Mouse (Mus musculus) kidney, postnatal 25 days (tissue): ENCODE data around the gene Ms4a6b.
"Not testable (repeated sequence)": the region's sequence is repeated elsewhere in the genome, so short reads cannot be mapped to it uniquely, and the experiment has no call there.

Source experiments
- DNase-seq, 2 experiments: peaks; one replicate each; pipeline ENCODE4 v3.0.0; 2021; ENCODE audit warnings: mixed read lengths in 2 of 2

The Ms4a6b gene

DNA sequence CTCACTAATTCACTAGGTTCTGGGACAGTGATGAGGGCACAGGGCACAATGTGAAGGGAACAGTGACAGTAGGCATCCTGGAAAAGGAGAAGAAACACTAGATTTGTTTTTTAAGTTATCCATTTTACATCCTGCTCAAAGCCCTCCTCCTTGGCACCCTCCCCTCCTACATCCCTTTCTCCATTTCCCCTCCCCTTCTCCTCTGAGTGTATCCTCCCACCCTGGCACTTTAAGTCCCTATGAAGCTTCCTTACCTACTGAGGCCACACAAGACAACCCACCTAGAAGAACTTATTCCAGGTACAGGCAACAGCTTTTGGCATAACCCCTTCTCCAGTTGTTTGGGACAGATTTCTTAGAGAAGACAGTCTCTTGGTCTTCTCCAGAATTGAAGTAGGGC is at the start of gene Ms4a6b:
Gene Ms4a6b, plus strand, starts transcription at position 267 of the 400 bp plus-strand sequence.
- DNase-seq, result no peak

DNA sequence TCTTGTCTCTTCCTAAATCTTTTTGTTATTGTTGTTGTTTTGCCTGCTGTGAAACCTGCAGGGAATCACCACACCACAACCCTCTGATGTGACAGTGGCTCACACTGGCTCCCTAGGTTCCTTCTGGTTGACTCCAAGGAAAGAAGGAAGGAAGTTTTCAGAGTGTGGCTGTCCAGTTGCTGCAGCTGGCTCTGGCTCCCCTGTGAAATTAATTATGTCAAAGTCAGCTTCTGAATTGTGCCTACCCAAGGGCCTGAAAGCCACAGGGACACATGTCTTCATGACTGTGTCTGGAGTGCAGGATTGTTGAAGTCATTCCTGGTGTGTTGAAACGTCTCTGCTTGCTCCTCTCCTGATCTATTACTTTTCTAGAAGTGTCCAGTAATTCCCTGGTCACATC is 48.0 kb upstream of the Ms4a6b start:
- not testable (repeated sequence) for DNase-seq

DNA sequence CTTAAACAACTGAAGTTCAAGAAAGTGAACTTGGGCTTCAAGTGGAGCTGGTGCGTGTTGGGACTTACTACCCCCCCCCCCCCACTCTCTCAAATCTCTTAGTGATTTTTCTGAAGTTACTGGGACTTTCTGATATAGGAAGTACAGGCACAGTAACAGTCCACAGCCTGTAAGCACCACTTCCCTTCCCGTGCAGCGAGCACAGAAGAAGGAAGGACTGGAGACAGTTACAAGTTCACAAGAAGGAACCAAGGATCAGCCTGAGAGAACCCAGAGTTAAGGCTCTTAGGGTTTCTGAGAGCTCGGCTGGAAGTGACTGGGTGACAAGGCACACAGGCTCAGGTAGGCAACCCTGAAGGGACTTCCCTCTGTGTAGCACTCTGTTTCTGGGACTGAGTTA is 47.1 kb upstream of the Ms4a6b start, which contains the start of gene Ms4a6c:
Gene Ms4a6c, plus strand, starts transcription at position 152 of the 400 bp plus-strand sequence.
- not testable (repeated sequence) for DNase-seq

DNA sequence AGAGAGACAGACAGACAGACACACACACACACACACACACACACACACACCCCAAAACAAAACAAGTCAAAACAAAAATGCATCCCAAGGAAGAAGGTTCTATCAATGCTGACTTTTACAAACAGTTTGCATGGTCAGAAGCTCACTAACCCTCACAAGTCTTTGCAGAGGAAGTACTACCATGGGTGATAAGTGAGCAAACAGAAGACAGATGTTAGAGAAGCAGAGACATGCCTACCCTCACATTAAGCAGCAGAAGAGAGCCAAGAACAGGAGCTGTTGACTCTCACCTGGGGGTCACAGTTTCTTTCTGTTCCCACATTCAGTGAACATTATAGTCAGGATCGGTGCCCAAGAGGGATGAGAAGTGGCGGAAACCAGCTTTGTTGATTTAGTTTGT is 36.6 kb upstream of the Ms4a6b start:
- no peak for DNase-seq

DNA sequence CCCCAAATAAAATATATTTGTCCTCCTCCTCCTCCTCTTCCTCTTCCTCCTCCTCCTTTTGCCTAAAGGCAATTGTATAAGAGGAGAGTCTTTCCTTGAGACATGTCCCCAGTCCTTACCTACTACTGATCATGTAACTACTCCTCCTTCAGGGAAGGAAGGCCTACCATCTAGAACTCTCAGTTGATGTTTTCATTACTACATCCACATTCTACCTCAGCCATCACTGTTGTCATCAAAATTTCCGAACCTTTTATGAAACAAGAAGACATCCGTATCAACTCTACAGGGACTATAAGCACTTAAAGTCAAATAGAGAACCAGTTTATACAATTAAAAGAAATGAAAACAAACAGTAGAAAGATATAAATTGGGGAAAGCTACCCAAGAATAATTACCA is 33.6 kb upstream of the Ms4a6b start:
- DNase-seq, result no peak

DNA sequence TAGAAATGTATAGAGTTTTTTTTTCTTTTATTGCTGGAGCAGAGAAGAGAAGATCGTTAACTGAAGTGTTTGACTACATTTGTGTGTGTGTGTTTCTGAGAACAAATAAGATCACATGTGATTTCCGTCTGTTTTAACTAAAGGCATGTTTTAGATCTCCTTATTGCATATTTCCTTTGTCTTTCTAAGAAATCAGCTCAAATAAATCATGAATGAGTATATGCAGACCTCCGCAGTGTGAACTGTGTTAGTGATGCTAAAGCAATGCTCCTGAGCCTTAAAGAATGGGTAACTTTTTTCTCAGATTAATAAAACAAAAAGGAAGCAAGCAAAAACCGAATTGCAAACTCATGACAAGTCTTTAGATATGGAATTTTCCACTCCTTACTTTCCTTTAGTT is 32.4 kb upstream of the Ms4a6b start:
- no peak for DNase-seq

DNA sequence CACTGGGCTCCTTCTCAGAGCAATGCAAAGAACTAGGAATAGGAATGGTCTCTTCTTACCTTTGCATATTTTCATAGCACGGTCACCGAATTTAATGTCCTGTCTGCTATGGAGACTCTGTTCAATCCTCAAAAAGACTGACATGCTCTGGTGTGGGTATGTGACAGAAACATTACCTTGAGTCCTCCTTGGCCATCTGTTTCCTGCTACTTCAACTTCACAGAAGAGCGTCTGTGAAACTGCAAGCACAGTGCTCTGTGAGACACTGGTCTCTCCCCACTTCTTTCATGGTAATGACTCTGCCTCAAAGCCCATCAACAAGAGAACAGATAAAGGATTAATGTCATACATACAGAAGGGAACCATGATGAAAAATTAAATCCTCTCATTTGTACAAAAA is 31.9 kb upstream of the Ms4a6b start:
- no peak for DNase-seq

DNA sequence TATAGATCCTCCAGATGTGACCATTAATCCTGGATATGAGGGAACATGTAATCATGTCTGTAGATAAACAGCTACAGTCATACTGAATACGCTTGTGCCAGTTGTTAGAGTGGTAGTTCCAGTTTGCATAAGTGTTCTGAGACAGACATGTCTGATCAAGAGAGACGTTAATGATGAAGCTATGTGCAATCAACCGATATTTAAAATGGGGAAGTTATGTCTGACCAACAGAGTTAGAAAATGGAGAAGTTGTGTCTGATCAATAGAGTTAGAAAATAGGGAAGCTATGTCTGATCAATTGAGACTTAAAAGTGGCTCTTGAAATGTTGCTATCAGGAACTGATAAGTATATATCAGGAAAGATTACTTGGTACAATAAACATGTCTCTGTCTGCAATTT is 31.0 kb upstream of the Ms4a6b start:
- DNase-seq, result no peak

DNA sequence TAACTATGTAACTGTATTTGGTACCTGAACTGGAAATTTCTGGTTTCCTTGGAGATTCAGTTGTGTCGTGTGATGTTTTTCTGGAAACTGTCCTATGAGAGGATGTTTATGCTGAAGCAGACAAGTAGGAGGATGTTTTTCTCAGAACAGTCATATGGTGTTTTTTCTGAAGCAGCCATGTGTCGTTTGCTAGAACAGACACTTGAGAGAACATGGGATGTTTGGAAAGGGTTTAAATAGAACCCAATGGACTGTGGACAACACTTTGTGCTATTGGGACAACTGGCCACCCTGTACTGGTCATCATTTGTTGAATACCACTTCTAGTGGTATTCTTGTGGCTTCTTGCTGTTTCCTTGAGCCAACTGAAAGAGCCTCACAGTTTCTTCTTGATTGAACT is 30.6 kb upstream of the Ms4a6b start, which contains the start of gene Gm8369:
Gene Gm8369, plus strand, starts transcription at position 193 of the 400 bp plus-strand sequence.
- DNase-seq, result no peak

DNA sequence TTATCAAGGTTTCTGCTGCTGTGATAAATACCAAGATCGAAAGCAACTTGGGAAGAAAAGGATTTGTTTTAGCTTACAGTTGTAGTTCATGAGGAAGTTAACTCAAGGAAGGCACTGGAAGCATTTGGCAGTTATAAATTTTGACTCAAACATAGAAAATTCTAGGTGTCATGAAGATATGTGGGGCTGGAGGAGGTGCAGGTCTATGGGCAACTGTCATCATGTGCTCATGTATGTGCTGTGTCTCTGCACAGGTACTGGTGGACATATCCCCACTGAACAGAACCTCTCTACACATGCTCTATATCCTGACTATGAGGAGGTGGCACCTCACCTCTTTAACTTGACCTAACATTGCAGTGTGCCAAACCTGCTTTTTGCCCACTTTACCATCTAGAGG is 29.7 kb upstream of the Ms4a6b start:
- no peak for DNase-seq

DNA sequence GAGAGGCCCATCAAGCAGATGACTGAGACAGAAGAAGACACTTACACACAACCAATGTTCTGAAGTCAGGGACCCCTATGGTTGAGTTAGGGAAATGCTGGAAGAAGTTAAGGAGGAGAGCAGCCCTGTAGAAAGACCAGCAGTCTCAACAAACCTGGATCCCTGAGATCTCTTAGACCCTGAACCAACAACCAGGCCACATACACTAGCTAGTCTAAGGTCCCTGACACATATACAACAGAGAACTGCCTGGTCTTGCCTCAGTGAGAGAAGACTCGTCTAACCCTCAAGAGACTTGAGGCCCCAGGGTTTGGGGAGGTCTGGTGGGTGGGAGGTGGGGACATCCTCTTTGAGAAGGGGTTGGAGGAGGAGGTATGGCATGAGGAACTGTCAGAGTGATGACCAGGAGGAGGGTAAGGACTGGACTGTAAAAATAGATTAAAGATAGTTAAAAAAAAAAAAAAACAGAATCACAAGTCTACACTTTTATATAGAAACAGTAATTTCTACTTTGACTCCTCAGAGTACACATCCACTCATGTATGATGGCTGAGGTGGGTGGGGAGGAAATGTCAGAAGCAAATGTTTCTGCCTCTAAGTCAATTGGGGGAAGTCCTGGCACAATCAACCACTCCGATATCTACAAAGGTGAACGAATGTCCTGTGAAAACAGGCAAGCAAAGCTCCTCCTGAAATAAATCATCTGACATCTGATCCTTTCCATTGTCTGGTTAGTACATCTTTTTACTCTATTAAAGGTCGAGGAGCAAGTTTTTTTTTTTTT is 24.7 kb upstream of the Ms4a6b start:
- DNase-seq, result no peak

DNA sequence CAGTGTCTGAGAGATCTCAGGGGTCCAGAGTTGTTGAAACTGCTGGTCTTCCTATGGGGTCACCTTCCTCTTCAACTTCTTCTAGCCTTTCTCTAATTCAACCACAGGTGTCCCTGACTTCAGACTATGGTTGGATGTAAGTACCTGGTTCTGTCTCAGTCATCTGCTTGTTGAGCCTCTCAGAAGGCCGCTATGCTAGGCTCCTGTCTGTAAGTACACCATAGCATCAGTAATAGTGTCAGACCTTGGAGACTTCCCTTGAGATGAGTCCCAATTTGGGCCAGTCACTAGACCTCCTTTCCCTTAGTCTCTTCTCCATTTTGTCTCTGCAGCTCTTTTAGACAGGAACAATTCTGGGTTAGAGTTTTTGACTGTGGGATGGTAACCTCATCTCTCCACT is 23.6 kb upstream of the Ms4a6b start:
- no peak for DNase-seq

DNA sequence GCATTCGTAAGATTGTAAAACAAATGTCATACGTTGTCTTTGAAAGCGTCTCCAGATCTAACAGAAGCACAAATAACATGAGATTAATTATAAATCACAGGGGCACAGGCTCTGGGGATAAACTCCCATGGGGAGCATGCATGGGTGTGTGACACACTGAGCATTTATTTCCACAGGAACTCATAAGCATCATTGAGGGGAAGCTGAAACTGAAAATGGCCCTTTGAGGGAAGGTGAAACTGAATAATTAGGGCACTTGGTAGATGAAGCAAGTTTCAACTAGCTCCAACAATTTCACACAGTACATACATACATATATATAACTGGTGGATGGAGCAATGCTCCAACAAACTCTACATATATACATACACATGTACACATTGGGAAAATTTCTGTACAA is 21.8 kb upstream of the Ms4a6b start:
- DNase-seq, result no peak

DNA sequence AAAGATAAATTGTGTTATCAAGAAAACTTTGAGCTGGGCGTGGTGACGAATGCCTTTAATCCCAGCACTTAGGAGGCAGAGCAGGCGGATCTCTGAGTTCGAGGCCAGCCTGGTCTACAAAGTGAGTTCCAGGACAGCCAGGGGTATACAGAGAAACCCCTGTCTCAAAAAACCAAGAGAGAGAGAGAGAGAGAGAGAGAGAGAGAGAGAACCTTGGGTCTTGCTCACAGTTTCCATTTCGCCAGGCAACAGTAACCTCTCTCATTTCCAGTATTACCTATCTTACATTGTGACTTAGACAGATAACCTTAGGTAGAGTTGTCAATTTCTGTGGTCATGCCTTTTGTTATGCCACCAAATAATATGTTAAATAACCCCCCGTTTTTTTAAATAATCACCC is 20.0 kb upstream of the Ms4a6b start:
- no peak for DNase-seq

DNA sequence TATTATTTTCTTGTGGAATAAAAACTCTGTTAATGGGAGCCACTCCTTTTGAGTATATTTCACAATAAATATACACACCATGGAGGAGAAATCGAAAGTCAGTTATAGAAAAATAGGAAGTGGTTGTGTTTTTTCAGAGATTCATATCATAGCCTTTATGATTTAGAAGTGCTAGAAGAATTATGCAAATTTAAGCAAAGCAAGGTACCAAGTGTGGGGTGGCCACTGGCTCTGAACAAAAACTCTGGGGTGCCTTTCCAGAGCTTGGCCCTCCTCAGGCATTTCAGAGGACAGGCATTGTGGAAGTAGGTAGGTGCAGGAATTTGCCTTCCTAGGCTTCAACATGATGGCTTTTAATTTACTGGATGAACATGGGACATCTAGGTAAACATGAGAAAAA is 19.0 kb upstream of the Ms4a6b start:
- DNase-seq, result not testable (repeated sequence)

DNA sequence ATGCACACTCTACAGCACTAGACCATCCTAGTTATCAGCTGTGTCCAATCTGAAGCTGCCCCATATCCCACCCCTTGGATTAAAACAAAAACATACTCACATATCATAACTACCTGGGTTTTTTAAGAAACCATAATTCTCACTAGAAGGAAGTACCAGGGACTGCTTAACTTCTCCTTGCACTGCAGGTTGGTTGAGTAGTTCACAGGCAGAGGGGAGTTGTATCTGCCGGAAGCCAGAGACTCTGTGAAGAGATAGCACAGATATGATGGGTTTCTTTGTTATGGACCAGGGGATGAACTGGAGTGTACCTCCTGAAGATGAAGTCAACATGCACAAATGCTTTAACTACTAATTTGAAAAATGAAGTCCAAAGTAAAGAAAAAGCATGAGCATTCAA is 15.5 kb upstream of the Ms4a6b start:
- DNase-seq, result no peak

DNA sequence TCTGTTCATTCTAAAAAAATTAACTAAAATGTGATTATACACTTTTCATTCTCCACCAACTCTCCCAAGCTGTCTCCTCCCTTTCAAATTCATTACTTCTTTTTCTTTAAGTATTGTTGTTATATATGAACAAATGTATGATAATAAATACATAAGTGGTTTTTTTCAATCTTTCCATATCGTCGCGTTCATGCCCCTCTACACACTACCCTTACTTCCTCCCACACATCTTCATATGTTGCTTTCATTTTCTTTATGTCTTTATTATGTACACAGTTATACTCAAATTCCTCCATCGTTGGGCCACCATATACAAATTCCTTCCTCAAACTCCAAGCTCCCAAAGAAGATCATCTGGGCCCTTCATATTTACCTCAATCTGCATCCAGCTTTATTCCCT is 15.0 kb upstream of the Ms4a6b start:
- no peak for DNase-seq

DNA sequence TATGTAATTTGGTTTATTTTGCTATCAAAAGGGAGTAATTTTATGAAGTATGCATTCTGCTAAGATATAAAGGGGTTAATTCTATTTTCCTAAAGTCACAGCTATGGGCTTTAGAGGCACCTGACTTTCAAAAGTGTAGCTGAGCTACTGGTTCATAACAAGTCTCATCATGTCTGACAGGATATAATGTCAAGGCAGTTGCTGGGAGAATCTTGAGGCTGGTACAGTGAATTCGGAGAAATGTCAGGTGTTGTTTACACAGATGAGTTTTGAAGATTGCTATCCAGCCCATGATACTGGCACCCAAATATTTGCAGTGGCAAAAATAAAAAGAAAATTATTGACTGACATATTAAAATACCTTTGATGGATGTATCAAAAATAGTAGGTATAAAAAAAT is 11.5 kb upstream of the Ms4a6b start:
- DNase-seq, result no peak

DNA sequence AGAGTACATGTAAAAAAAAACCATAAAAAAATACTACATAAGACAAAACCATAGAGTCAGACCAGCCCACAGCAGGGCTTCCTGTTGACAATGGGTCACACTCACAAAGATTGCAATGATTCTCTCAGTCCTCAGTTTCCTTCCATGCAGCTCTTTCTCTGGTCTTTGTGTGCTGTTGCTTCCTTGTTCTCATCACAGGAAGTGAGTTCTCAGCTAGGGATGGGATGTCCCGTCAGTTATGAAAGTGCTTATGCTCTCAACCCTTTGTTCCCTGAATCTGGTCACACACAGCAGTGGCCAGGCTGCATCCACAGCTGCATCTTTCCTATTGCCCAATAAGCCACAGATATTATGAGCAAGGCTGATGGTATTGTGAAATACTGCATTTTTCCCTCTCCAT is 2.9 kb upstream of the Ms4a6b start:
- no peak for DNase-seq

DNA sequence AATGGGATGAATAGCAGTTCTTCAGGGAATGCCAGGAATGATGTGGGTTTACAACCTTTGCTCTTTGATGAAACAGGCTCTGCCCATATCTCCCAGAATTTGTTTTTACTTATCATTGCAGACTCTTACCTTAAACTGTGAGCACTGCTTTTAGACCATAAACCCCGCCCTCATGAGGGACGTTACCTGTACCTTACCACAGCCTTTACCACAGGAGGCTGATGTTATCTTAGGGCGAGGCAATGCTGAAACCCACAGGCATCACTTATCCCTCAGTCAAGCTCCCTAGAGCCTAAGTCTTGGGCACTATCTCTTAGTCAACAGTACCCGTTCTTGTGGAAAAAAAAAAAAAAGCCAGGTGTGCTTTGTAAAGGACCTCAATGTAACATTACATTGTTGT is 533 bp downstream of the Ms4a6b start:
- DNase-seq, result no peak

DNA sequence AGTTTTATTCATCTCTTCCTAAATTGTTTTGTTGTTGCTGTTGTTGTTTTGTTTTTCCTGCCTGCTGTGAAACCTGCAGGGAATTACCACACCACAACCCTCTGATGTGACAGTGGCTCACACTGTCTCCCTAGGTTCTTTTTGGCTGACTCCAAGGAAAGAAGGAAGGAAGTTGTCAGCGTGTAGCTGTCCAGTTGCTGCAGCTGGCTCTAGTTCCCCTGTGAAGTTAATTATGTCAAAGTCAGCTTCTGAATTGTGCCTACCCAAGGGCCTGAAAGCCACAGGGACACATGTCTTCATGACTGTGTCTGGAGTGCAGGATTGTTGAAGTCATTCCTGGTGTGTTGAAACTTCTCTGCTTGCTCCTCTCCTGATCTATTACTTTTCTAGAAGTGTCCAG is 1.1 kb downstream of the Ms4a6b start:
- DNase-seq, result not testable (repeated sequence)

DNA sequence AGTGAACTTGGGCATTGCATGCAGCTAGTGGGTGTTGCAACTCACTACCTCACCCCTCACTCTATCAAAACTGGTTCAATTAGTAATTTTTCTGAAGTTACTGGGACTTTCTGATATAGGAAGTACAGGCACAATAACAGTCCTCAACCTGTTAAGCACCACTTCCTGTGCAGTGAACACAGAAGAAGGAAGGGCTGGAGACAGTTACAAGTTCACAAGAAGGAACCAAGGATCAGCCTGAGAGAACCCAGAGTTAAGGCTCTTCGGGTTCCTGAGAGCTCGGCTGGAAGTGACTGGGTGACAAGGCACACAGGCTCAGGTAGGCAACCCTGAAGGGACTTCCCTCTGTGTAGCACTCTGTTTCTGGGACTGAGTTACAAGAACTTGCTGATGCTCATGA is 2.0 kb downstream of the Ms4a6b start:
- not testable (repeated sequence) for DNase-seq

DNA sequence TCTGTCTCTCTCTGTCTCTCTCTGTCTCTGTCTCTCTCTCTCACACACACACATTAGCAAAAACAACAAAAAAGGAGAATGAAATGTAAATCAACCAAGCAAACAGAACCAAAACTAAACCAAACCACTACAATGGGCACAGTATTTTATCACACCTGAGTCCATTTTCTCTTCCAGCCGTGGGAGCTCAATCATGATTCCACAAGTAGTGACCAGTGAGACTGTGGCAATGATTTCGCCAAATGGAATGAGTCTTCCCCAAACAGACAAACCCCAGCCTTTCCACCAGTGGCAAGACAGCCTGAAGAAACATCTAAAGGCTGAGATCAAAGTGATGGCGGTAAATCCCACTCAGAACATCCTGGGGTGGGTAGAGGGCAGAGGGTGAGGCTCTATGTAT is 3.8 kb downstream of the Ms4a6b start:
- no peak for DNase-seq

DNA sequence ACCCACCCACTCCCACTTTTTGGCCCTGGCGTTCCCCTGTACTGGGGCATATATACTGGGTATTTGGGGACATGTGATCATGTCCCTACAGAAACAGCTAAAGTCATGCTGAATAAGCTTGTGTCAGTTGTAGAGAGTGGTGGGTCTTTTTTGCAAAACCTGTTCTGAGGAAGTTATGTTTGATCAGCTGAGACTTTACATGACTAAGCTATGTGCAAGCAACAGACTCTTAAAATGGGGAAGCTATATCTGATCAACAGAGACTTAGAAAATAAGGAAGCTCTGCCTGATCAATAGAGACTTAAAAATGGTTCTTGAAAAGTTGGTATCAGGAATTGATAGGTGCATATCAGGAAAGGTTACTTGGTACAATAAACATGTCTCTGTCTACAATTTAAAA is 17.1 kb downstream of the Ms4a6b start:
- no peak for DNase-seq

DNA sequence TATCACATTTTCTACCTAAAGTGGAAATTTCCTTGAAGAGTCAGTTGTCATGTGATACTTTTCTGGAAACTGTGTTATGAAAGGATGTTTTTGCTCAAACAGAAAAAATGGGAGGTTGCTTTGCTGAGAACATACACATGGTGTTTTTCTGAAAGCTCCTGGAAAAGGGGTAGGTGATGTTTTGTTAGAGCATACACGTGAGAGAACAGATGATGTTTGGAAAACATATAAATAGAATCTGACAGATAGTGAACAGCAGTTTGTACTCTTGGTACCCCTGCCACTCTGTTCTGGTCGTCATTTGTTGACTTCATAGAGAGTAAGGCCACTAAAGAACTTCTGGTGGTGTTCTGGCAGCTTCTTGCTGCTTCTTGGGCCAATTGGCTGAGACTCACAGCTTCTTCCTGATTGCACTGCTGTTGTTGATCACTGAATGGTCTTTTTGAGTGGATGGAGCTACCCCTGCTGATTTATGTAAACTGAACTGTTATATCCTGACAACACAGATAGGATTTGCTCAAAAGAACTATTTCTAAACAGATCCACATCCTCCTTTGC is 17.7 kb downstream of the Ms4a6b start:
- no peak for DNase-seq
